Mouse (Mus musculus) cerebellum, adult 9-10 months (tissue): ENCODE data around the gene Tefm.
A peak's percentile ranks its signal among the peaks of the same experiment; 100 is the strongest.
"Not testable (repeated sequence)": the region's sequence is repeated elsewhere in the genome, so short reads cannot be mapped to it uniquely, and the experiment has no call there.

Source experiments
- DNase-seq: peaks from one replicate; pipeline ENCODE4 v3.0.0; 2022

Gene Tefm

DNA sequence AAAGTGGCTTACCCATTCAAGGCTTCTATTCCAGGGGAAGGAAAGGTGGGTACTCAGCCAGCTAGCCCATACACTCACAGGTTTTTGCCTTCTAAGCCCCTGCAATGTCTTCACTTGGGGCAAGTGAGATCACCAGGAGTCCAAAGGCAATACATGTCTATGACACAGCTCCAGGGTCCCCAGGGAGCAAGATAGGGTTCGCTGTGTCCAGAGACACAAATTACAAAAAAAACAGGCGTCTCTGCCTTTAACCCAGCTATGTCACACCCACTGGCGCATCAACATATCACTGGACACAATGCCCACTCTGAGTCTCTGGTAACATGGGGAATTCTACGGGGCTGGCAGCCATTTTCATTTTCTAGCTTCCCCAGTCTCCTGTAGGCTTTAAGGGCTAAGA lies 14.0 kb upstream of the Tefm start:
- no peak for DNase-seq

DNA sequence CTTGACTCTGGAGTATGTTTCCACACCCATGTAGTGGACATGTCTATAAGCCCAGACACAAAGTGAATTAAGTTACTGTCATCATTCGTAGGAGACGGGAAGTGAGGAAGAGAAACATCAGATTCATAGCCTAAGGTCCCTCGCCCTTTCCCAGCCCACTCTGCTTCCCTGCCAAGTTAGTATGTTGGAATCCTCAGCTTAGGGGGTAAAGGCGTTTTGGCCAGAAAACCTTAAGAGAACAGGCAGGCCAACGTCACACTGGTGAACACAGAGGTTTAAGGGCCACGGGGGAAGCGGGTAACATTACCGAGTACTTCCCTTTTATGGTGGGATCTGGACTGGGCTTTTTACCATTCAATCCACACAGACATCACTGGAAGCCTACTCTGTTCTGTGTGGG lies 13.6 kb upstream of the Tefm start:
- no peak for DNase-seq

DNA sequence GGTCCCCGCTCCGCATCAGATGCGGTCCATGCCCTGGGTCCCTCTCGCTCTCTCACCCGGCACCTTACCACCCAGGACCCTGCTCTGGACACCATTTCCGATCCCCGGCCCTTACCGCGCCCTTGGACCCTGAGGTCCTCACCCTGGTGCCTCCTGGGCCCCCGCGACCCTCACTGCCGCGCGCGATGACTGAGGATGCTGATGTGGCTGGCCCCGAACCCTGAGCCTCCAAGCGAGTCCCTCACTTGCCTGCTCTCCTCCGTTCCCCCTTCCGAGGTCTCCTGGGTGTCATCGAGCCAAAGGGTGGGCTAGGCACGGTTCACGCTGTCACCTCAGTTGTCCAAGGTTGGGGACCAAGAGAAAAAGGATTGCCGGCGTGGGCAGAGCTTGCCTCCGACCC lies 12.5 kb upstream of the Tefm start:
- no peak for DNase-seq

DNA sequence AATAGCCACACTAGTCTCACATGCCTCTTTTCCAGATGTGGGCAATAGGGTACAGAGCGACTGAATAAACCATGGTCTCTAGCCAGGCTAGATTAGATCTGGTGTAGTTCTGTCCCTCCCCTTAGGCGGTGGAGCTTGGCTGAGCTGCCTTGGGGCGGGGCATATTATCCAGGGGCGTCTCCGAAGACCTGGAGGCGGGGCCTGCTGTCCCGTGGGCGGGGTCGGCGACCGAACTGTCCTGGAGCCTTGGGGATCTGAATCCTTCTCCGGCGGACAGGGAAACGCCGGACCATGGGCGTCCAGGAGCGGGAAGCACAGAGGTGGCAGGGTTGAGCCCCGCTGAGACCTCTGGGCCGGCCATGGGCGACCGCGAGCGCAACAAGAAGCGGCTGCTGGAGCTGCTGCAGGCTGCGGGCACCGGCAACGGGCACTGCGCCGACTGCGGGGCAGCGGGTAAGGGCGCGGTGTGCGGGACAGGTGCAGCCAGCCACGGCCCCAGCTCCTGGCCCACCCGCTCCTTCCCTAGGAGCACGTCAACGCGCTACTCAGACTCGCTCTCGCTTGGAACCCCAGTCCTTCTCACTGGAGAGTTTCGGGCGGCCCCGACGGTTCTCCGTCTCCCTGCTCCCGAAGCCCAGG lies 12.0 kb upstream of the Tefm start, which contains the start of gene Adap2:
Gene Adap2, plus strand, starts transcription at position 249 of the 639 bp plus-strand sequence.
- DNase-seq, result peak; percentile 27

DNA sequence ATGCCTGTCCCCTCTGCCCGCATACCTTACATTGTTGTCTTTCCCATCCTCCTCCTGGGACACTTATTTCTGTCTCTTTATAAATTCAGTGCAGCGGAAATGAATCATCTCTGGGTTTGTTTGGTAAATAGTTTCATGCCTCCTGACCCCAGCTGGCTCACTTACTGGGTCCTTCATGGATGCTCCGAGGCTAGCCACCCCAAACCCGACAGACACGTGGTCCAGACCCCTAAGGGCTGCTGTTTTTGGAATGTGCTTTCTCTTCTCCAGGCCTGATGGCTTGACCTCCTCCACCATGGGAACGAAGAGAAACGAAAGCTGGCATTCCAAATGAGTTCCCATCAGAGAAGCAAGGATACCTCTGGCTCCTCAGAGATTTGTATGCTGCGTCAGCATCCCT lies 10.4 kb upstream of the Tefm start:
- DNase-seq, result no peak

DNA sequence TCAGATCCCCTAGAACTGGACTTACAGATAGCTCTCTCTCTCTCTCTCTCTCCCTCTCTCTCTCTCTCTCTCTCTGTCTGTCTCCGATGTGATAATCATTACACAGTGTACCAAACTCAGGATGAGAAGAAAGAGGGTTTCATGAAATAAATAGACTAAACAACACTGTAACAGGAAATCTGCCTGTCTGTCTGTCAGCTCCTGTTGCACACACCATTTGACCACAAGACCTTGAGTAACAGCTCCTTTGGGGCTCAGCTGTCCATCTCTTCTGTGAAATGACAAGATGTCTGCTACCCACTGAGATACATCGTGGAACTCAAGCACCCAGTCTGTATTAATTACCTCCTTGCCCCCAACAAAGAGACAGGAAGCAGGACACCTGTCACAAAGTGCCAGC lies 9.6 kb upstream of the Tefm start:
- DNase-seq, result no peak

DNA sequence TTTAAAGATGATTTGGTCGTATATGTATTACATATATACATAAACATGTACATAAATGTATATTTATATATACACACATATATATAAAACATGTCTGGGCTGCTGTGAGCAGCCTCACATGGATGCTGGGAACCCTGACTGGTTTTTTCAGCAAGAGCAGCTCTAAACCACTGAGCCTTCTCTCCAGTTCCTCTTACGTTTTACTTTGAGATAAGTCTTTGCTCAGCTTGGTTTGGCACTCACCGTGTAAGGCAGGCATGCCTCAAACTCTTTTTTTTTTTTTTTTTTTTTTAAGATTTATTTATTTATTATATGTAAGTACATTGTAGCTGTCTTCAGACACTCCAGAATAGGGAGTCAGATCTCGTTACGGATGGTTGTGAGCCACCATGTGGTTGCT lies 8.6 kb upstream of the Tefm start:
- DNase-seq, result no peak

DNA sequence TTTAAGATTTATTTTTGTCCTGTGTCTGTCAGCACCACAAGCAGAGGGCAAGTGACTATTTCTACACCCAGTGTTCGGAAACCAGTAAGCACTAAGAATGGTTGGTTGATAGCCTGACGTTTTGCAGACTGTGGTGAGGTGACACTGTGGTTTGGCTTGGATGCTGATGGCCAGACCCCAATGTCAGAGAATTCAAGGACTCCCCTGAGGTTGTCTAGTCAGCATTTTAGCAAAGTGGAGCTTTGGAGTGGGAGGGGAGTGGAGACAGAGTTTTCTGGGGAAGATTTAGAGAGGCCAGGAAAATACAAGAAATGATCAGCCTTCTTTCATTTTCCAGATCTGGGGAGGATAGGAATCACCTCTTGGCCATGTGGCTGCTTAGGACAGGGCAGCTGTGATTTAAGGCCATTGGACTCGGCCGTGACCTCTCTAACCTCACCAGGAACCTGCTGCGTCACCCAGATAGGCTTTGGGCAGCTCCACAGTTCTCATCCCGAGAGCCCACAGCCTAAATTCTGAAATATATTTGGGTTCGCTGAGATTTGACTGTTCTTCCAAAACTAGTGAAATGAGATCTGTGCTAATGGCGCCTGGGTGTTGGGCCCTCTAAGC lies 7.5 kb upstream of the Tefm start:
- no peak for DNase-seq

DNA sequence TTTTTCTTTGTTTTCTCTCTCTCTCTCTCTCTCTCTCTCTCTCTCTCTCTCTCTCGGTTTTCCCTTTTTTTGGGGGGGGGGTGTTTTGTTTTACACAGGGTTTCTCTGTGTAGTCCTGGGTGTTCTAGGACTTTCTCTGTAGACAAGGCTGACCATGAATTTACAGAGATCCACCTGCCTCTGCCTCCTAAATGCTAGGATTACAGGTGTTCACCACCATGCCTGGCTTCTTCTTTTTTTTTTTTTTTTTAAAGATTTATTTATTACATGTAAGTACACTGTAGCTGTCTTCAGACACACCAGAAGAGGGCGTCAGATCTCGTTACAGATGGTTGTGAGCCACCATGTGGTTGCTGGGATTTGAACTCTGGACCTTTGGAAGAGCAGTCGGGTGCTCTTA lies 7.0 kb upstream of the Tefm start:
- not testable (repeated sequence) for DNase-seq

DNA sequence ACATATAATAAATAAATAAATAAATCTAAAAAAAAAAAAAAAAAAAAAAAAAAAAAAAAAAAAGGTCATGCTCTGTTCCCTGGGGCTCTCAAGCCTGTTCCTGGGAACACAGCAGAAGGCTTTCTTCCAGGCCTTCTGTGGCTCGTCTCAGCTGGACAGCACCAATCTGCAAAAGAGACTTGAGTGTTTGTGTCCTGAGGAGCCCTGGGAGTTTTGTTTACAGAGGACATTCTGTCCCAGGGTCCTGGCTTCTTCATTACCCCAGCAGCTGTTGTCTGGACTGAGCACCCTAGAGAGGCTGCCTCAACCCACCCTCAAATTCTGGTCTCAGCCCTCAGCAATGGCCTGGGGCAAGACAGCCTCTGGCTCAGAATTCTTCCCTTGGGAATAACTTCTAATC lies 6.3 kb upstream of the Tefm start:
- DNase-seq, result no peak

DNA sequence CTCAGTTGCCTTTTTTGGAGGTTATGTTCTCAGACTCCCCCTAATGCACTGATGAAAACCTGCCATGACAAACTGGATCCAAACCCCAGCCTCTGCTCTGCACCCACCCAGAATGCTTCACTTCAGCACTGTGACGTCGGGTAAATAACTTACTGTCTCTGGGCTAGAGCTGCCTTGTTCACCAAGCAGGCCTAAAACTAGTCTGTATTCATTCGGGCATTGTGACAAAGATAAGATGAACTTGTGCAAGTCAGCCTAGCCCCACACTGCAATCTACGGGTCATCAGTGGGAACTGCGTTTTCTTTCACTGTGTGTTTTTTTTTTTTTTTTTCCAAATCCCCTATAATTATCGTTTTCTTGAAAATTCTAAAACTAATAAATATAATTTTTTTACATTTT lies 5.8 kb upstream of the Tefm start:
- no peak for DNase-seq

DNA sequence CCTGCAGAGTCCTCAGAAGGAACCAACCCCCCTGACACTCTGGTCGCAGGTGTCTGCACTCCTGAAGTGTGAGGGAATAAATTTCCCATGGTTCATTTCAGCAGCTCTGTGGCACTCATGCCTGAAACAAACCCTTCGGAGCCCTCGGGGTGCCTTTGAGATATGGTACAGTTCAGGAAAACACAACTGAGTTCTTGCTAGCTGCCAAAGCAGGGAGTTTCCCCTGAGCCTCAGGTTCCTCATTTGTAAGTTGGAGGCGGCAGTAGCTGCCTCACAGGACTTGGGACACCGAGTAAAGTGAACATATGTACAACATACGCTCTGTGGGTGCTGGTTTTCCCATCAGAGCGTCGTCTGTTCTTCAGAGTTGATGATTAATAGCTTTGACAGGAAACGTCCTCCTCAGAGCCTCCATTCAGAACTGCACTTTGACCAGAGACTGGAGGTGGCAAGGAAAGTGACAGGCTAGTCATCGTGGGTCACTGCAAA lies 3.9 kb upstream of the Tefm start:
- DNase-seq, result no peak

DNA sequence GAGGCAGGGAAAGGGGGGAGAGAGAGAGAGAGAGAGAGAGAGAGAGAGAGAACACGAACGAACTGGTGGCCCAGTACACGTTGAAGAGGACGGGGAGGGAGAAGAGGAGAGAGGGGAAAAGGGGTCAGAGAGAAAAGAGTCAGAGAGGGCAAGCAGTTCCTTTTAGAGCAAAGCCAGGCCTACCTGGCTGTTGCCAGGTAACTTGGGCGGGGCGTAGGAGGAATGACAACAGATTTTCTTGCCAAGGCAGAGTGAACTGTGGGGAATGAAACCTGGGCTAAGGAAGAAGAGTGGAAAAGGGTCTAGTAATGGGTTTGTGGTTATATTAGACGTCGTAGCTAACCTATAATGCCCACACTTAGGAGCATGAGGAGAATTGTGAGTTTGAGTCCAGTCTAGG lies 897 bp upstream of the Tefm start:
- peak; percentile 11 for DNase-seq

DNA sequence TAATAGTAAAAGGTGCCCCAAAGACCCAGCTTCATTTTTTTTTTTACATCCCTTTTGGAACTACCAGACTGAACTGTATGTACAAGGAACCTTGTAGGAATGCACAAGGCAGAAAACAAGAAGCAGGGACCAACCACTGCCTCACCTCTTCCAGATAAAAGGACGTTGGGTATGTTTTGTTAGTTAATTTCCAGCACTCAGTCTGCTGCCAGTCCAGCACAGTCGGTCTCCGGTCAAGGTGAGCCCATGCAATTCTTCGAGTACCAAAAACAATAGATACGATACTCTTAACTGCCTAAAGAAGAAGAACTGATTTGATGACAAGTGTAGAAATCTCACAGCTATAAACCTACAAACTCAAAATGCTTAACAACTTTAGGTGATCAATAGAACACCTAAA lies 4.2 kb downstream of the Tefm start:
- DNase-seq, result no peak

DNA sequence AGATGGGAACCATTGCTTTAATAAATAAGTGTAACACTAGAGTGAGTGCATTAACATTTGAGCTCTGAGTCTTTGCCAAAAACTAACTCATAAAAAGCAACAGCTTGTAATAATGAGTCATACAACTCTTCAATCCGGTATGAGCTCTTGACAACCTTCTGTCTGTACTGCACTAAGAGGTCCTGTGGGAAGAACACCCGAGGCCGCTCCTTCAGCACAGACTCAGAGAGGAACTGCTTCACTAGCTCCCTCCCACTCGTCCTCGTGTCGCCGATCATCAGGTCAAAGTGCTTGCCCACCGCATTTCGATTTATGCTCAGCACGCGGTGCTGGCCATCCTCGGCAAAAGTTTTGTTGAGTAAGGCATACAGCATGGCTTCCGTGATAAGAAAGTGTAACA lies 5.2 kb downstream of the Tefm start:
- DNase-seq, result no peak

DNA sequence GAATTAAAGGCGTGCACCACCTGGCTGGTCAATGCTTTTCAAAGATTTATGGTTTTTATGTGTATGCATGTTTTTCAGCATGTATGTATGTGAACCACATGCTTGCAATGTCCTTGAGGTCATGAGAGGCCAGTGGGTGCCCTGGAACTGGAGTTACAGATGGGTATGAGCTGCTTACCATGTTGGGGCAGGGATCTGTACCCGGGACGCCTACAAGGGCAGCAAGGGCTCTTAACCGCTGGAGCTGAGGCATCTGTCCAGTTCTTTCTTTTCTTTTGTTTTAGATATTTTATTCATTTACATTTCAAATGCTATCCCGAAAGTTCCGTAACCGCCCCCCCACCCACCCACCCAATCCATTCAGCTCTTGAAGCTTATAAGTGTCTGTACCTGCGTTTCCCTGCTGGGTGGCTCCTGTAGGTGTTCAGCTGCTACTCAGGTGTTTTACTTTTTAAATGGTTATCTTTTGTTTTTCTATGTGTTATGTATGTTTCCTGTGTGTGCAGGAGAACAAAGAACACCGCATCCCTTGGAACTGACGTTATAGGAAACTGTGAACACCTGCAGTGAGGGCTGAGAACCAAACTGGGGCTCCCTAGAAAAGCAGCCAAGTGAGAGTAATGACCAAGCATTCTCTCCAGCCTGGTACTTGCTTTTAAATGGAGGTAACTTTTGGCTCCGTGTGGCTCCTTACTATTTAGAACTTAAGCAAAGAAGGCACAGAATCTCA lies 5.9 kb downstream of the Tefm start:
- DNase-seq, result no peak

DNA sequence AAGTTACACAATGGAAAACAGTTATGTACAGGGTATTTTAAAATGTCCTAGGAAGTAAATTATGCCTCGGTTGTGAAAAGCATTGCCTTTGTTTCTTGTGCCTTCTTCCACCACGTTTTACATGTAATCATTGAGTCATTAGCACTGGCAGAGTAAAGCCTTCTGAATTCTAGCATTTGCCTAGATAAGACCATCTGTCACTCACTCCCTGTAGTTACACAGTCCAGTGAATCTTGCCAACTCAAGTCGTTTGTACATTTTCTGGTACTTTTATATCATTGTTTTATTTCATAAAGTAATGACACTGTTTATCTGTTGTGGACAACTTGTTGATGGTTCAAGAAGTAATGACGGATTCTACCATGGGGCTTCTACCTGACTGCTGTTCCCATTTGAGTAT lies 7.2 kb downstream of the Tefm start:
- no peak for DNase-seq

DNA sequence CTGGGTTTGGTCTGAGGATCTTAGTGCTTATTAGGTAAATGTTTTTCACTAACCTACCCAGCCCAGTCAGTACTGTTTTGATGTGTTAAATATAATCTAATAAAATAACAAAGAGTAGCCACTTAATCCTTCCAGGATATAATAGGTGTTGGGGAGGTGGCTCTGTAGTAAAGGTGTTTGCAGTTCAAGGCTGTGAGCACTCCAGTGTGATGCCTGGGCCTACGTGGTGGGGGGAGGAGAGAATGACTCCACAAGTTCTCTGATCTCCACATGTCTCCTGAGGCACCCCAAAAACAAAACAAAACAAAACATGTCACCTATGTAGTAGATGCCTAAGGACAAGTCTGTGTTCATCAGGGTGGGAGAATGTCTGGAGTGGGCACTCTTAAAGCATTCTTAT lies 9.9 kb downstream of the Tefm start:
- DNase-seq, result no peak

DNA sequence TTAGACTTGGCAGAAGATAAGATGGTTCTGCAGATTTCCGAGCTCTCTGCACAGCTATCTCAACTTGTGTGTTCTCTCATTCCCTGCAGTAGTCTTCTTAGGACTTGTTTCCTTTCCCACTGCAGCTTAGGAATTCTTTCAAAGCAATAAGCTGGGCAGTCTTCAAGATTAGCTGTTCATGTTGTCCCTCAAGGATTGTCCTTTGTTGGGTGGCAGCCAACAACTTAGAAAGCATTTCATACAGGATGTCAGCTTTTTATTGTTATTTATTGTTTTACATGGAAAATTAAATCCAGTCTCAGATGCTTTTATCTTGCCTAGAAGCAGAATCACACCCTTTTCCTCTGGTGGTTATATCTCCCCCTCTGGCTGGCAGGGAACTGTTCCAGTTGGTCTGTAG lies 25.6 kb downstream of the Tefm start:
- no peak for DNase-seq

DNA sequence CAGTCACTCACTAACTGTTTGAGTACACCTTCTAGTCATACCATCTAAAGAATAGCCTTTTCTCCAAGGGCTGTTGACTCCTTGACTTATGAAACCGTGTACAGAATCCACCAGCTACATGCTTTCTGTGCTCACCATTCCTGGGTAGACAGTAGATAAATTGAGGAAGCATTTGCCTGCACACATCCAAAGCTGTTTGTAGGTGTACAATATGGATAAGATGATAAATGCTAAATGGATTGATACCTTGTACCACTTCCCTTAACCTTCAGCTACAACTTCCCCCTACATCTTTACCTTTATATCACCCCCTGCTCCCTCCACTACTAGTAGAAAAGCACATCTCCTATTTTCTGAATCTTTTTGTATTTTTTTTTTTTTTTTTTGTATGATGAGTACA lies 37.6 kb downstream of the Tefm start:
- DNase-seq, result no peak

DNA sequence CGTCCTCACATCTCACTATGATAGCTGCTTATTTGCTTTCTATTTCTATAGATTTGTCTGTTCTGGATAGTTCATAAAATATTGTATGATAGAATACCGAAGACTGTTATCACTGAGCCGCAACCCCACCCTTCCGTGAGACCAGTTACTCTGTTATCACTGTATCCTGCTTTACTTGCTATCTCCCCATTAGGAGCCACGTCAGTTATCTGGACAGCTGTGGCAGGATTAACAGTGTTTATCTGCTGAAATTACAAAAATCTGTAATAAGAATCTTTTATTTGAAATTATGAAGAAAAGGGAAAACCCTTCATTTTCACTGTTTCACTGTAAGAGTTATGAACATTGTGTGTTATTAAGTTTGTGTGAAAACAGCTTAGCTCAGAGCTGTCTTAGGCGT lies 40.7 kb downstream of the Tefm start:
- no peak for DNase-seq

DNA sequence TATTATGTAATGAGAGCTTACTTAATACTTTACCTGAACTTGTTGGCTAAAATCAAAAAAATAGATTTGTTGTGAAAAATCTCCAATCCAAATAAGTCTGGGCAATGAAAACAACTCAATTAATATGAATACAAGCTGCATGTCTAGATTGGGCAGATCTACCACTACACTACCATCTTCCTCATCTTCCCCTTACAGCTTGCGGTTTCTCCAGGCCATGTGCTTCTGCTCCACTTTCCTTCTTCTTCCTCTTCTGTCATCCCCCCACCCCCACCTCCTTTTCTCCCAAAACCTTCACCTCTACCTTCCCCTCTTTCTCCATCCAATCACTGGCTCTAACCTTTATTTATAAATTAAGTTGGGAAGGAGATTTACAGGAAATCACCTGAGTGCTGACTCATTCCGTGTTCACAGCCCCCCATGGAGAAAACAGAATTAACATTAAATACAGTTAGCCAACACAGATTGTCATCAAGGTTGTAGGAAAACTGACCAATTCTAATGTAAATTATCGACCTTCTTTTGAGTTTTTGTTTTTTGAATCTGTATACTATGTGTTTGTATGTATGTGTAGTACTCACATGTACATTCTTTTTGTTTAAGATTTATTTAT lies 43.4 kb downstream of the Tefm start:
- DNase-seq, result no peak

DNA sequence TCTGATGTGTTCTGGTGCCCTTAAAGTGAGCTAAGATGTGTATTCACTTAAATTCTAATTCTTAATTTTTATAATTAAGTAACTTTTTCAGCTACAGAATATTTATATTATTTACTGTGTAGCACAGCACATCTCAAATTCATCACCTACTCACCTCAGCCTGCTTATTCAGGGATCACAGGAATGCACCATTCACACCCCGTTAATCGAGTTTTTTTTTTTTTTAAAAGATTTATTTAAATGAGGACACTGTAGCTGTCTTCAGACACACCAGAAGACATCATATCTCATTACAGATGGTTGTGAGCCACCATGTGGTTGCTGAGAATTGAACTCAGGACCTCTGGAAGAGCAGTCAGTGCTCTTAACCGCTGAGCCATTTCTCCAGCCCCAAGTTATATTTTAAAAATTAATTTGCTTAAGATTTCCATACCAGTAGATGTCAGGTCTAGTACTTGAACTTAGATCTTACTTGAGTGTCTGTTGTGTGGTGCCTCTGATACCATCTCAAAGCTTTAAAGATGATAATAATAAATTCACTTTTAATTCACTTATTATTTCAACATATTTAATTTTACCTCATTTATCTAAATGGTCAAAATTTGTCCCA lies 51.3 kb downstream of the Tefm start:
- no peak for DNase-seq

DNA sequence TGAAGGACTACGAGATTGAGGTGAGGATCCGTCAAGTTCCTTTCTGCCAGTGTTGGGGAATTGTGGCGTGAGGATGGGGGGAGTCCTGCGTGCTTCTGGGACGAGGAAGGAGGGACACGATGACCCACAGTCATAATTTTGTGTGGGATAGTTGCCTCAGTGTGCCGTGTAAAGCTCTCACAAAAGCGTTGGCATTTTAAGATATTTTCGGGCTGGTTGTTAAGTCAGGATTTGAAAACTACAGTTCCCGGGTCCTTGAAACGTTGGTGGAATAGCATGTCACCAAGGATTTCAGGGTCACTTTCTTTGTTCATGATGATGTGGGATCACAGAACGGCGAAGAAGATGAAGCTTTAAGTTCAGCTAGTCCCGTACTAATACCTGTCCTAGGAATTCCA lies 52.2 kb downstream of the Tefm start:
- no peak for DNase-seq
